Mouse (Mus musculus) fibroblast of lung, adult 2 months (primary cell): ENCODE measurements around the gene Galnt3.

Experiments
- DNase-seq: peaks from one replicate; pipeline ENCODE4 v3.0.0-alpha.2; 2011; ENCODE audit warnings: low read depth

Galnt3 gene

DNA sequence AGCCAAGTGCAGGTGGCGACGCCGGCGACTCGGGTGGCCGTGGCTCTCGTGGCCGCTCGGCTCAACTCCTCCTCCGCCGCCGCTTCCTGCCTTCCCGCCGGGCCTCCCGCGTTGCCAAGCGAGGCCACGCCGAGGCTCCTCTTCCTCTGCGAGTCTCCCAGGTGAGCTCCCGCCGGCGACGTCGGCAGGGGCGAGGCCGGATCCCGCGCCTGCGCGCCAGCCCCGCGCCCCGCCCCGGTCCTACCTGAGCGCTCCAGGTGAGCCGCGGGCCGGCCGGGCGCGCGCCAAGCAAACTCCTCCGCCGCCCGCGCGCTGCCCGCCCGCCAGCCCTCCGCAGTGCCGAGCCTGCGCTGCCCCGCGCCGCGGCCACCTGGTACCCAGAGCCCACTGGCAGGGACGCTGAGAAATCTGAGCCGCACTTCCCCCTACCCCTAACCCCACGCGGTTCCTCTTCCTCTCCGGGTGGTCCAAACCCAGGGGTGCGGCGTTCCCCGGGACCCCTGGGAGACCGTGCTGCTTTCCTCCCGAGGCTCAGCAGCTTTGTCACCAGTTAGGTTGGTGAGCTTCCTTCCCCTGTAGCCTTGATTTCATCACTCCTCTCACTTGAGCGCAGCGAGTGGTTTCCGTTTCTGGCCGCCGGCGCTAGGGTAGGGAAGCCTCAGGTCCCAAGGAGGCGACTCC, at the start of gene Galnt3:
Gene Galnt3 (minus strand): TSS at position 404 of the 681 bp plus-strand sequence.
- DNase-seq: no peak

GRCm38 (mm10) chr2:66173134-66173533, 48.3 kb upstream of the Galnt3 start:
- no peak for DNase-seq

- DNase-seq: no peak
Measured at GRCm38 (mm10) chr2:66171643-66172042, 46.8 kb upstream of the Galnt3 start.

DNA sequence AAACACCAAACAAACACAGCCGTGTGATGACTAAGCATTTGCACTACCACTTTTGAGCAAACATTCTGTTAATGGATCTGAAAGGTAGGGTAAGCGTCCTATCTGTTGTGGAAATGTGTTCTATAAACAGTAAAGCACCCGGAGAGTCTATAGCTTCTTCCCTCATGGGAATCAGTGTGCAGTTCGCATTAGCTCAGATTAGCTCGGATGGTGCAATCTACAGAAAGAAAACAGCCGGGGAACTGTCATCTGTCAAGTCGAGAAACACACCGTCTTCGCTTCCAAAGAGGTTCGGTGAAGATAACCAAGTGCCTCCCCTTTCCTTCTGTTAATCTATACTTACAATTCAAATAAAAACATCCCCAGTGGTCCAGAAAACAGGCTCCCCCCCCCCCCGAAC, 45.9 kb upstream of the Galnt3 start:
- no peak for DNase-seq

DNA sequence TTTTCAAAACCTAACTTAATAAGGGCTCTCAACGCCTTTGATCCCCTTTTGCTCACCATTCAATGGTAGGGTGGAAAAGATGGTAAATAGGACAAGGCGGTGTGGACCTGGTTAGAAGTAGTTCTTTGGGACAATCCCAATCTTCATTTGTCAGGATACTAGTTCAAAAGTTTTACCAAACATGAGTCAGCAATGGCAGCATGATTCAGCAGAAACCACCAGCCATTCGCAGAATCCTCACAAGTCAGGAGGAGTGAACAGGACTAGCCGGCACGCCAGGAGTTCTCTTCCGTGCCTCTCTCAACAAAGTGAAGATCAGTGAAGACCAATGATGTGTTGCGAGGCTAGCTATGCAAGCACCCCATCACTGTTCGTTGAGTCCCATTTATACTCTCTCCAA, 40.2 kb upstream of the Galnt3 start:
- DNase-seq: no peak

- DNase-seq: no peak
Measured at GRCm38 (mm10) chr2:66158140-66158915, 33.5 kb upstream of the Galnt3 start.

DNA sequence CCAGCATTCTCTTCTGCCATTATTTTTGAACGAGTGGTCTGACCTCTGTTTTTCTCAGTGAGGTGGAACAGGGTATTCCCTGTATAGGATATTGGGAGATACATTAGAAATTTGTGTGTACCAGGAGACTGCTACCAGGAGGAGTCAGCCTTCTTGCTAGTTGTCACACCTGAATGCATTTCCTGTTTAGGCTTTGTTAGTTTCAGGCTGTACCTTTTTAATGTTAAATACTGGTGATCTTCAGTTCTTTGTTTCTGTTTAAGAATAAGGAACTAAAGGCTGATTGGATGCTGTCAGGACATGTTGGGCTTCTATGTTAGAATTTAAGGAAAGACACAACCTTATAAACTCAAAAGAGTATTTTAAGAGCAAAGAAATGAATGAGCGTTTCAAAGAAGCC, 26.6 kb upstream of the Galnt3 start:
- DNase-seq: no peak

- DNase-seq: no peak
Measured at GRCm38 (mm10) chr2:66150531-66150930, 25.7 kb upstream of the Galnt3 start.

- no peak for DNase-seq
Measured at GRCm38 (mm10) chr2:66148654-66149230, 23.9 kb upstream of the Galnt3 start.

DNA sequence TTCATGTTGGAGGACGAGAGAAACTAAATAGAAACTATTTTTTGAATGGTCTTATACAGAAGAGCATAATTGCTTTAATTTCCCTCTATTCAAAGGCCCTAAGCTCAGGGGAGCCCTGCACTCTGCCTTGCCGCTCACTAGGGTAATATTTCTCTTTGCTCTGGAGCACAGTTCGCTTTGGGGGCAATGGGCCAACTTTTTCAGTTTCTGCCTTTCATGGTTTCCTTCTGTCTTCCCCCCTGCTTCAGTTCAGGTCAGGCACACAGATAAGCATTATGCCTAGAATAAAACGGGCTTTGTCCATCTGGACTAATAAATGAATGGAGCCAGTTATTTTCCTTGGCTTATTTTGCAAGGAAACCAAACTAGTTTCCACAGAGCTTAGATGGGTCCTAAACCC, 21.7 kb upstream of the Galnt3 start:
- DNase-seq: peak; percentile 10

- DNase-seq: no peak
Measured at GRCm38 (mm10) chr2:66144770-66145169, 20.0 kb upstream of the Galnt3 start.

DNA sequence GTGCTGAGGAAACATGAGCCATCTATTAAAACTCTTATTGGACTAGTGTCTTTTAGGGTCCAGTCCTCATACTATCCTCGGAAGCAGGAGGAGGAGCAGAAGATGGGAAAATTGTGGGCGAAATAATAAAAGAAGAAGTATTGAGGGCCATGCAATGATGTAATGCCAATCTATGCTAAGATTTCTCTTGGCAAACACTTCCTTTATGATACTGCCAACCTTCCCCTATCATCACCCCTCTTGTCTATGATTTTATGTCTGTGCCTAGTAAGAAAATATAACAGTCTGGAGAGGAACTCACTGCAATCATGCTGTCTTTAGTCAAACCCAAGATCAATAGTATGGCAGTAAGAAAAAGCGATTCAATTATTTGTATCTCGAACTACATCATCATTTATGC, 18.5 kb upstream of the Galnt3 start:
- DNase-seq: no peak

GRCm38 (mm10) chr2:66142711-66143110, 17.9 kb upstream of the Galnt3 start:
- DNase-seq: no peak

- no peak for DNase-seq
Measured at GRCm38 (mm10) chr2:66142268-66142667, 17.5 kb upstream of the Galnt3 start.

DNA sequence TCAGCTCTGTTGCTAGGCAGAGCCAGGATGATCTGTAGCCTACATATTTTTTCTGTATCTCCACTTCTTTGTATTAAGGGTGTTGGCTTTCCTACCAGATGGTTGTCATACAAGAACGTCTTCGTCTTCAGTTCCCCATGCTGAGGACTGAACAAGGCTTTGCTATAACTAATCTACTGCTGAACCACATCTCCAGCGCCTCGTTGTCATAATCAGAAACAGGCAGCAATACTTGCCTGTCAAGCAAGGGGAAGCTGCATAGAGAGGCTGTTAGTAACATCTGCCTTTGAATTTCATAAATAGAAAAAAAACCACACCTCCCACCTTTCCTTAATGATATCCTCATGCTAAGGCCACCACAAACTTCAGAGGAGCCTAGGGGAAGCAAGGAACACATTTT, 15.5 kb upstream of the Galnt3 start:
- no peak for DNase-seq

- no peak for DNase-seq
Measured at GRCm38 (mm10) chr2:66131862-66132544, 7.2 kb upstream of the Galnt3 start.

DNA sequence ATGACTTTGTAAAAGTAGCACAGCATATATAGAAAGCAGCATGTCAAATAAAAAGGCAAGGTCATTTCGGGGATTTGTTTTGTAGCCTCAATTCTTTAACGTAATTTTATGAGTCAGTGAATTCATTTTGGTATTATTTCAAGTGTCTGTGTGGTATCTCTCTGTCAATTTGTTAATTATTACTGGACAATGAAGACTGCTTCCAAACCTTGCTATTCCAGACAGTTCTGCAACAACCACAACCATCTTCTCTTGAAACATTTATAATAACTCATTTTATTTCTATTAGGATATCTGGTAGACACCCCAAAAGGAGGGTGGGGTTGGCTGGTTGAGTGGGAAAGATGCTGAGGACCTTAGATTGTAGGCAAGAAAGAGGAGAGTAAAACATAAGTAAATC, 4.1 kb upstream of the Galnt3 start:
- DNase-seq: no peak

GRCm38 (mm10) chr2:66127541-66127940, 2.7 kb upstream of the Galnt3 start:
- no peak for DNase-seq

DNA sequence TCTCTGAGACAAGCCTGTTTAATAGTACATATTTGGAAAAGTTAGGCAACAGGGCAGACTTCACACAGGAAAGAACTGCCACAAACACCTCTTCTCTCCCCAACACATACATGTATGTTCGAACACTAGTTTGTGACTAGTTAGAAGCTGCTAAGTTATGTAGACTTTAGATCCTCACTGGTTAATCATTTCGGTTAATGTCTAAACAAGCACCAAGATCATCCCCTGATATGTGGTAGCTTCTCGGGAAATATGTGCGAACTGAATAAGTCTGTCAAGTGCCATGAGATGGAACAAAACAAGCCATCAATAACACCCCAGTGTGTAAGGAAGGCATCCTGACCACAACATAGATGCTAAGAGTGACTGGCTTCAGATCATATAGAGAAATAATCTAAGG, 2.1 kb upstream of the Galnt3 start:
- no peak for DNase-seq

DNA sequence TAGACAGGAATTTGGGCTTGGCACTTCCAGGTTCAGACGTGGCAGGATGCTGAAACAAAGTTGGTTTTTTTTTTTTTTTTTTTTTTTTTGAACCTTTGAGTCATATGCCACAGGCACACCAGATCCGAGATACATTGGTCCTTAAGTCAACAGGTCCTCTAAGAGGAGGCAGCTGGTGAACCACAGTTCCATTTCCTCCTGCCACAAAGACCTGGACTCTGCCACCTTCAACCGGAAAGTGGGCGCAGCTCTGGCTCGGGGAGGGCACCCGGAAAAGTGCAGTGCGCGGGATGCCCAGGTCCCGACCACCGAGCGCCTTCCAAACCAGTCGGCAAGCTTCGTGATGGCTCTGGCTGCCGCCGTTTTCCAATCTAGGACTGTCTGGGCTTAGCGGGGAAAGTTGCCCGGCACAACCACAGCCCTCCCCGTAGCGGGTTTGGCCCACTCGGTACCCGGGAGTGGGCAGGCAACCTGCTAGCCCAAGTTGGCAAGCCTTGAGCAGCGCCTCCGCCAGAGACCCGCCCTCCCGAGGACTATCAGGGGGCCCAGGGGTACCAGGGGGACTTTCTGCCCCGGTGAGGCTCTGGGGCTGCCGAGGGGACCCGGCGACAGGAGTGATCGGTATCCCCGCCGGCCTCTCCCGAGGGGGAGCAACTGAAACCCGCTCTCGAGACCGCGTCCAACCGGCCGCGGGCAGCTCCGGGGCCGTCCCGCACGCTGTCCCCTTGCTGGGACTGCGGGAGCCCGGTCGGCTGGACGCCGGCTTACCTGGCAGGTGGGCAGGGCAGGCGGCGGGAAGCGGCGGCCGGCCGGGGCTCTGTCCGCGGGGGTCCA, 821 bp downstream of the Galnt3 start:
- DNase-seq: no peak

DNA sequence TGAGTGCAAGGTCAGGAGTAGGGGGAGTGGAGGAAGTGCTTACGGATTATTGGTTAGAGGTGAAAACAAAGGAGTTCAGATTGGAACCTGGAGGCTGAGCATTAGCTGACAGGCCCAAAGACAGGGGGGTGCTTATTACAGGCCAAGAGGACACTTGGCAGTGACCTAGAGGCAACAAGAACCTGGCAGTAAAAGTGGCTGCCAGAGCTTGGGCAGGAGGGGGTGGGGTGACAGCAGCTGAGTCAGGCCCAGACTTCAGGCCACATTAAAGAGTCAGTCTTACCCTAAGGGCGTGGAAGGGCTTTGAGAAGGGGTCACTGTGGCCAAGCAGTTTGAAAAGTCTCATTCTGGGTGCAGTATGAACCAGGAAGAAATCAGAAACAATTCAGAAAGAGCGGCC, 7.1 kb downstream of the Galnt3 start:
- DNase-seq: peak; percentile 20
